Mouse (Mus musculus) megakaryocyte, embryonic 14.5 days (primary cell): ENCODE measurements around the gene Arhgap9. TPM values are rescaled to one million over a fixed set of nuclear protein-coding genes. Genes with fewer than 3 reads are reported as not detected.

ENCODE experiments used
- H3K27me3 ChIP-seq: replicated peaks from 2 replicates; pipeline ENCODE3; 2012; ENCODE audit warnings: inconsistent platforms
- H3K36me3 ChIP-seq: replicated peaks from 2 replicates; pipeline ENCODE3; 2012; ENCODE audit warnings: low read length, inconsistent platforms, mixed read lengths
- H3K4me1 ChIP-seq: 2 replicates; pipeline ENCODE4 v1.6.1; 2012; ENCODE audit warnings: inconsistent platforms
- H3K4me3 ChIP-seq: replicated peaks from 2 replicates; pipeline ENCODE3; 2012; ENCODE audit warnings: moderate library complexity, mild to moderate bottlenecking, inconsistent platforms
- H3K9me3 ChIP-seq: 2 replicates; pipeline ENCODE4 v1.6.1; 2012; ENCODE audit warnings: inconsistent platforms
- FLI1 ChIP-seq: IDR thresholded peaks from 2 replicates; pipeline ENCODE4 v1.6.1; 2012; ENCODE audit warnings: low read length, inconsistent platforms, mixed read lengths
- GATA1 ChIP-seq: IDR thresholded peaks from 3 replicates; pipeline ENCODE4 v1.6.1; 2012; ENCODE audit warnings: mixed read lengths, low read length, inconsistent platforms, borderline replicate concordance
- polyA plus RNA-seq: library from polyadenylated mRNA; stranded (reverse); fragments of >175 nt; gene quantifications from 2 replicates; pipeline ENCODE4 v1.2.3, GENCODE M21; 2012; ENCODE audit warnings: low replicate concordance; ENCODE audit not compliant: insufficient read depth

Arhgap9 gene
- polyA plus RNA-seq, 1 experiment = 10.4 TPM

DNA sequence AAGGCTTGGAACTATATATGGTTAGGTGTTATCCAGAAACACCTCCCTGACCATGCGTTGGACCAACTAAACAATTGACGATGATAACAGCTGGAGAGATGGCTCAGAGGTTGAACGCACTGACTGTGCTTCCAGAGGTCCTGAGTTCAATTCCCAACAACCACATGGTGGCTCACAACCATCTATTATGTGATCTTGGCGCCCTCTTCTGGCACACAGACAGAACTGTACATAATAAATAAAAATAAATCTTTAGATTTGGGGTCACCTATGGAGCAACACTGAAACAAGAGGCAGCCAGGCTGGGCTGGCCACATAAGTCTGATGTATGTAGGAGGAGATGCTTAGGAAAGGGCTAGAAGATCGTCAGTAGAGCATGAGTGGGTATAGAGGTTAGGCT lies 11.4 kb downstream of the Arhgap9 start:
- Histone ChIP-seq H3K9me3 (peaks cover 5% of the 10 kb centered on the region), H3K36me3 (peaks cover 24% of the 10 kb centered on the region), H3K4me3 (no peak overlapping the region), H3K27me3 (peaks cover 46% of the 10 kb centered on the region), H3K4me1 (peaks cover 13% of the 10 kb centered on the region)
- TF ChIP-seq GATA1 (no peak), FLI1 (no peak)

DNA sequence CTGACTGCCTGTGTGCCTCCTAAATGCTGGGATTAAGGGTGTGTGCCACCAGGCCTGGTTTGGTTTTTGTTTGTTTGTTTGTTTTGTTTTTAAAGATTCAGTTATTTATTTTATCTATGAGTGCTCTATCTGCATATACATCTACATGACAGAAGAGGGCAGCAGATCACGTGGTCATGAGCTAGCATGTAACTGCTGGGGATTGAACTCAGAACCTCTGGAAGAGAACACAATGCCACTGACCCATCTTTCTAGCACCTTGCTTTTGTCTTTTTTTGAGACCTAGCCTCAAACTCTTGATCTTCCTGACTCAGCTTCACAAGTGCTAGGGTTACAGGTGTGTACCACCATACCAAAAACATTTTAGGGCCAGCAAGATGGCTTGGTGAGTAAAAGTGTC lies 13.5 kb downstream of the Arhgap9 start:
- peaks cover 18% of the 10 kb centered on the region for H3K4me1 ChIP-seq
- peaks cover 4% of the 10 kb centered on the region for H3K36me3 ChIP-seq
- H3K9me3 ChIP-seq = peaks cover 5% of the 10 kb centered on the region
- no peak overlapping the region for H3K4me3 ChIP-seq
- H3K27me3 ChIP-seq = peaks cover 46% of the 10 kb centered on the region
- no peak for TF ChIP-seq GATA1
- no peak for TF ChIP-seq FLI1

DNA sequence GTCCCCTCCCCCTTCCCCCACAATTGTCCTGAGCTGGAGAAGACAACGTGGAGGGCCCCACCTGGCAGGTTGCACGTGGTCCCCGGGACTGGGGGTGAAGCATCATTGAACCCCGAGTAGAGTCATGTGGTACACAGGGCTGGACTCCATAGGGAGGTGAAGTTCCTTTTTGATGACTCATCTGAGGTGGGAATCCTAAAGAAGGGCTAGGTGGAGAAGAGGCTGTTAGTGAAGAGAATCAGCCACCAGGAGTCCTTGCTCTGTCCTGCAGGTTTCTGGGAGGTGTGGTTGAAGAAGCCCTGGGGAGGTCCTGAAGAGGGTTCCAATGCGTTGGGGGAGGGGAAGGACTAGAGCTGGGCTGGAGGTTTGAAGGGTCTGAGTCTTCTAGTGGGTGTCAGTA lies 15.2 kb downstream of the Arhgap9 start:
- H3K4me1 ChIP-seq = peaks cover 35% of the 10 kb centered on the region
- H3K27me3 ChIP-seq = peaks cover 57% of the 10 kb centered on the region
- peaks cover 5% of the 10 kb centered on the region for H3K9me3 ChIP-seq
- H3K36me3 ChIP-seq = no peaks in the 10 kb centered on the region
- TF ChIP-seq FLI1 (no peak), GATA1 (no peak)
- no peak overlapping the region for H3K4me3 ChIP-seq

DNA sequence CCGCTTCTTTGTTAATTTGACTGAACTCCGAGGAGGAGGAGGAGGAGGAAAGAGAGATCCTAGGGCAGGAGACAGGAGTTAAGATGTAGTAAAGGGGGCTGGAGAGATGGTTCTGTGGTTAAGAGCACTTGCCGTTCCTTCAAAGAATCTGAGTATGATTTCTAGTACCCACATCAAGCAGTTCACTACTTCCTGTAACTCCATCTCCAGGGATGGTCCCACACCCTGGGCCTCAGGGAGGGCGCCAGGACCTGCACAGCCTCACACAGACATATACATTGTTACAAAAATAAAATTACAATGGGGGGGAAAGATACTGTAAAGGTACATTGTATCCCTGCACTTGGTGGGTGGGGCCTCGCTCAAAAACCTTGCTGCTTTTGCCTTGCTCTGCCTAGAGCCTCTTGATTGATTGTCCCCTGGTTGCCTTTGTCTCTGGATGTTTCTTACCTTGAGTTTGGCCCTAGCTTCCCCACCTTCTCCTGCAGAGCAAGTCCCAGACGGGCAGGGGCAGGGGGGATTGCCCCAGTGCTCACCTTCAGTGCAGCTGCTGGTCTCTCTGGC lies 15.9 kb downstream of the Arhgap9 start:
- peaks cover 52% of the 10 kb centered on the region for H3K27me3 ChIP-seq
- H3K4me3 ChIP-seq = no peak overlapping the region
- no peaks in the 10 kb centered on the region for H3K9me3 ChIP-seq
- H3K36me3 ChIP-seq = no peaks in the 10 kb centered on the region
- TF ChIP-seq GATA1 = no peak
- TF ChIP-seq FLI1 = no peak
- peaks cover 37% of the 10 kb centered on the region for H3K4me1 ChIP-seq

DNA sequence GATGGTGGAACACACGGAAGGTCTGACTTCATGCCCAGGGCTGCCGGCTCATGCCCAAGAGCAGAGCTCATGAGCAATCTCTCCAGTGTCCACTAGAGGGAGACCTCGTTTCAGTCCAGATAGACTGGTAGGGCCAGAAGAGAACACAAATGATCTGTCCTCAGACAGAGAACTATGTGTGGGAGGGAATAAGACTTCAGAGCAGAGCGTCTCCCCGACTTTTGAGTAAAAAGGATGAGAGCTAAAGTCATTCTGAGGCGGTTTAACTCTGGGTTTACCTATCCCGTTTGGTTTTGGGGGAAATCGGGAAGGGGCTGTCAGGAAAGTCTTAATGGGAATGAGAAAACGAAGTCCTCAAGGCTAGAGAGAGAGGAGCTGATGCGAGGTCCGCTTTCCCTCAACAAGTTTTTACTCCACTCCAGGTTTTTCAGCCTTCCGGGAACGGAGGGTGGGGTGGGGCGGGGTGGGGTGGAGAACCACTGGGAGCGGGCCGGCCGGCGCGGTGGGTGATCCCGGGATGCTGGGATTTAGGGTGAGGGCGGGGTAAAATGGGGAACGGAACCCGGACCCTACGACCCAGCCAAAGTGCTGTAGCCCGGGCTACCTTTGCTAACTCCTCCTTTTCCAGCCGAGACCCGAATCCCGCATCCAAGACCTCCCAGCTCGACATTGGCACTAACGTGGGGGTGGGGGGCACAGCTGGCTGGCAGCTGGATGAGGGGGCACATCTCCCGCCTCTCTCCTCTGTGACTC lies 17.3 kb downstream of the Arhgap9 start:
- Histone ChIP-seq H3K9me3 (no peaks in the 10 kb centered on the region), H3K36me3 (no peaks in the 10 kb centered on the region), H3K4me3 (peak overlapping the region; percentile 92), H3K27me3 (peaks cover 50% of the 10 kb centered on the region), H3K4me1 (peaks cover 38% of the 10 kb centered on the region)
- TF ChIP-seq FLI1 = no peak
- TF ChIP-seq GATA1 = no peak

DNA sequence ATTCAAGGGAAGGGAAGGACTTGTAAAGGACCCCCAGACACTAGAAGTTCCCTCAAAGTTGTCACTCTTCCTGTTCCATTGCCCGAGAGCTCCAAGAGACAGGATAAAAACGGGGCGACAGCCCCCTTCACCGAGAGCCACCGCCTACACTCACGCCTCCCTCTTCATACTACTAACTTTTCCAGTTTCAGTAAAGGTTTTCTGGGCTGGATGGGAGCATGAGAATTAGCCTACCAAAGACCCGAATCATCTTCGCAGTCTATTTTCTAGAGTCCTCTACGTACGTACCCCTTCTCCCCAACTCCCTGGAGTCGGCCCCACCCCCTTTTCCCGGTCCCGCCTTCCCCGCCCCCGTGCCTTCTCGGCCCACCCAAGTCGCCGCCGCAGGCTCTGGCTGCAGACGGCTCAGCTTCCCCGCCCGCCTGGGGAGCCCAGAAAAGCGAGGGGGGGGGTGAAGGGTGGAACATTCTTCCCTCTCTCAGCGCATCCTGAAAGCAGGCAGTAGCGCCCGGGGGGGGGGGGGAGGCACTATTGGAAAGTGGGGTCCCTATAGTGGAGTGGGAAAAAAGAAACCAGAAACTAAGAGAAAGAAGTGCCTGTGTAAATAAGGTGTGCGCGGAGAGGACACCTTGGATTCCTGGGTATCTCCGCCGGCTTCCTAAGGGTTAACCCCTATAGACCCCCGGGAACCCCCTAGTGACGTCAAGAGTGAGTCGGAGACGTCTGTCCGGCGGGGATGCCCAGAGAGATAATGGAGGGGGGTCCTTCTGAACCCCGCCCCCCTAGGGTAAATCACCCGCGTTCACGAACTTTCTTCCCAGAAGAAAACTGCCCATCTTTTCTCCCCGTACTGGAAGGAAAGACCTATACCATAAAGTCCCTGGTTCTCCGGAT lies 18.2 kb downstream of the Arhgap9 start:
- Histone ChIP-seq H3K36me3 (no peaks in the 10 kb centered on the region), H3K4me1 (peaks cover 38% of the 10 kb centered on the region), H3K9me3 (peaks cover 7% of the 10 kb centered on the region), H3K27me3 (peaks cover 51% of the 10 kb centered on the region), H3K4me3 (peak overlapping the region; percentile 92)
- no peak for TF ChIP-seq FLI1
- TF ChIP-seq GATA1 = no peak

DNA sequence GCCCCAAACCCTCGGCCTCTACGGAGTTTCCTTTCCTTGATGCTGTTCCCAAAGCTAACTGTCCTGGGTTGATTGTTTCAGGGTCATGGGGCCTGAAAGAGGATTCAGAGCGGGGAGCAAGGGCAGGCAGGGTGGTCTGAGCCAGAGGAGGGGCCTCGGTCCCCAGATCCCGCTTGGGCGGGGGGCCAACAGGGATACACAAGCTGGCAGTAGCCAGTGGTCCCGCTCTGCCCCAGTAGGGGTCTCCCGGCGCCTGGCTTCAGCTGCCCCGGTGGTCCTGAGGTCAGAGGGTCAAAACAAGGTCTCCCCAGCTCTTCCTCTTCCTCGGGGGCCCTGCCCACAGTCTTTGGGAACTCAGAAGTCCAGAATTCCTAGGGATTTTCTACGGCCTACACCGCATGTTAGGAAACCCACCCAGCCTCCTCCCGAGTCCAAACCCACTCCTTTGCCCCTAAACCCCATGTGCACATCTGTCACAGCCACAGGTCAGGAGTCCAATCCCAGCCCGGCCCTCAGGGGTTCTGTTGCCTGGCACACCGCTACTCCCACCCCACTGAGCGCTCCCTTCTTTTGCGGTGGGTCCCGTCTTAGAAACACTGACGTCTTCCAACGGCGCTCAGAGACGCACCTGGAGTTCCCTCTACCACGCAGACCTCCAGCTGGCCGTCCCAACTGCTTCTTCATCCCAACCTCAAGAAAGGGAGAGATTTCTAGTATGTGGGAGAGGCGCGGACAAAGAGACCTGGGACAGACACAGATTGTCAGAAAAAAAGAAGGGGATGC lies 19.0 kb downstream of the Arhgap9 start:
- Histone ChIP-seq H3K36me3 (no peaks in the 10 kb centered on the region), H3K27me3 (peaks cover 56% of the 10 kb centered on the region), H3K9me3 (peaks cover 15% of the 10 kb centered on the region), H3K4me3 (peak overlapping the region; percentile 92), H3K4me1 (peaks cover 38% of the 10 kb centered on the region)
- TF ChIP-seq FLI1 = no peak
- no peak for TF ChIP-seq GATA1

DNA sequence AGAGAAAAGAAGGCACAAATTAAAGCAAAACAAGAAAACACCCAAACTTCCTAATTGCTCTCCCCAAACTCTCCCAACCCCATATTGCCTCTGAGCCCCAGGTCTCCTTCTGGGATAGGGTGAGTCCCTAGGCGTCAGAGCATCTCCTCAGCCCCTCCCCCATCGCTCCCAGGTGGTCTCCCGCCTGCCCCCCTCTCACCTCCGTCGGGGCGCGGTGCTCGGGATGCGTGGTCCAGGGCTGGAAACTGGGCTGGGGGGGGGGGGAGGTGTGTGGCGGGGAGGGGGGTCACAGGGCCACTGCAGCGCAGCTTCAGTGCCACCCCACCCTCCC lies 19.6 kb downstream of the Arhgap9 start:
- Histone ChIP-seq H3K9me3 (peaks cover 20% of the 10 kb centered on the region), H3K27me3 (peaks cover 53% of the 10 kb centered on the region), H3K4me1 (peaks cover 38% of the 10 kb centered on the region), H3K36me3 (no peaks in the 10 kb centered on the region), H3K4me3 (peak overlapping the region; percentile 87)
- TF ChIP-seq FLI1 (no peak), GATA1 (no peak)

DNA sequence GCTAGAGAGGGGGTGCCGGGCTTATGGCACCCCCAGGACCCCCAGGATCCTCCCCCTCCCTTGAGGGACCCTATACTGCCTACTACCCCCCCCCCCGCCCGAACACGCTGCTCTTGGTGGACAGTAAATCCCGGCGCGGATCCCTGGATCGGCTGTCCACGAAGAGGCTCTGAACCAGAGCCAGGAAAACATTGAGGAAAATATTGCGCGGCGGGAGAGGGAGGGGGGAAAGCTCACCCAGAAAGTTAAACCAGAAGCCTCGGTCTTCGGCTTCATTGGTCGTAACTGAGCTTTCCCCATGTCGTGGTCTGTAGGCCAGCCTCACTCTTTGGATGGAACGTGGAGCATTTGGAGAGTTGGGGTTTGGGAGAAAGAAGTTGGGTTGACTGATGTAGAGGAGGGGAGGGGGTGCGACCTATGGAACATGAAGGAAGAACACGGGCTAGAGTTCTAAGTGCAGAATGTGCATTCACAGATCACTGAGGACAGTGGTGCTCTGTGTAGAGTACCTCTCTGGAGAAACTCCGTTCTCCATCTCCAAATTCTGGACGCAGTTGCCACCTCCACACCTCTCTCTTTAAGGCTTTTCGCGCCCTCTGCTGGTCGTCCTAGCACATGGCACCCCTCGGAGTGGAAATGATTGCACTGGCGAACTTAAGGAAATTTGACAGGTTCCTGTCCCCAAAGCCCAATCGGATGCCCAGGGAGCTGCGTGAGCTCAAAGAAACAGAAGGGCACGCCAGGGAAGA lies 20.3 kb downstream of the Arhgap9 start, which contains the start of gene Gli1:
Gene Gli1, minus strand, starts transcription at position 84 of the 749 bp plus-strand sequence.
- peaks cover 38% of the 10 kb centered on the region for H3K4me1 ChIP-seq
- peaks cover 21% of the 10 kb centered on the region for H3K9me3 ChIP-seq
- TF ChIP-seq FLI1 (no peak), GATA1 (no peak)
- peaks cover 46% of the 10 kb centered on the region for H3K27me3 ChIP-seq
- H3K36me3 ChIP-seq = no peaks in the 10 kb centered on the region
- H3K4me3 ChIP-seq = peak within 1 kb of the TSS; percentile 87
